Mouse (Mus musculus) brain, embryonic 14.5 days (tissue): ENCODE measurements at regions not wholly inside any gene's neighbourhood (a gene's known extent, or its start where the extent isn't known, plus 50 kb on each side); places are given as distances from the start of the nearest gene placed in this dataset.

Experiments used
- CTCF ChIP-seq: fragments of 200-500 bp; IDR thresholded peaks from 2 replicates; pipeline ENCODE4 v1.5.1; 2012; ENCODE audit warnings: inconsistent platforms, mild to moderate bottlenecking, moderate library complexity, borderline replicate concordance; ENCODE audit not compliant: insufficient read depth, insufficient read length; ENCODE audit errors: extremely low read depth
- POLR2A ChIP-seq: fragments of 200-500 bp; IDR thresholded peaks from 2 replicates; pipeline ENCODE4 v1.6.1; 2012; ENCODE audit warnings: mild to moderate bottlenecking, inconsistent platforms, borderline replicate concordance; ENCODE audit not compliant: poor library complexity, insufficient read depth, insufficient read length, severe bottlenecking; ENCODE audit errors: extremely low read depth

- TF ChIP-seq POLR2A = no peak
- no peak for TF ChIP-seq CTCF
Measured at GRCm38 (mm10) chr8:5384851-5385250, 279.7 kb upstream of the Slc10a2 start.
